Mouse (Mus musculus) lung, postnatal 0 days (tissue): Measurements from ENCODE around the gene Runx3.

ENCODE experiments used
- CTCF ChIP-seq: IDR thresholded peaks from 2 replicates; pipeline ENCODE4 v1.5.1; 2016; ENCODE audit warnings: antibody characterized with exemption, mild to moderate bottlenecking
- EP300 ChIP-seq: IDR thresholded peaks from 2 replicates; pipeline ENCODE4 v1.6.1; 2016; ENCODE audit warnings: antibody characterized with exemption, mild to moderate bottlenecking, control low read depth

GRCm38 (mm10) chr4:135072671-135073070 lies 47.8 kb upstream of the Runx3 start:
- TF ChIP-seq CTCF = no peak
- TF ChIP-seq EP300 = no peak
